In genomic region chr4:82435716-82436115, GRCm38 (mm10) we compare ENCODE assay signal across 8 mouse cellular contexts.
A peak's percentile ranks its signal among the peaks of the same experiment; 100 is the strongest.
DNase-seq lines count a peak whose midpoint lies in the region; ATAC-seq and TF ChIP-seq lines count a peak whose summit lies in the region.

No protein-coding gene starts in this region.

- ATAC-seq in granulocyte monocyte progenitor cell, adult 5-6 weeks (replicated peaks; ENCODE audit: poor library complexity, severe bottlenecking): no peak

- no peak; the same call in 1 of the 2 replicates for TF ChIP-seq CTCF in layer of hippocampus, adult 2 months (conservative IDR thresholded peaks at IDR 0.05)

- DNase-seq in layer of hippocampus, adult 2 months (ENCODE audit: low spot score in 2 of 2): no peak
- no peak for DNase-seq in layer of hippocampus, adult 9-11 months
- peak; percentile 22 for DNase-seq in embryo, embryonic 9.5 days (ENCODE audit: extremely low spot score)
- DNase-seq in kidney, adult 18-20 months: peak; percentile 41
- DNase-seq in lung, postnatal 10 days: peak; percentile 78
- no peak for DNase-seq in layer of hippocampus, postnatal 10 days (ENCODE audit: low spot score in 2 of 2)
- no peak for DNase-seq in cerebellum, postnatal 10 days

- H3K4me3 ChIP-seq in layer of hippocampus, adult 2 months: no peak overlapping the region

- H3K27ac ChIP-seq in layer of hippocampus, adult 2 months: peak overlapping the region; percentile 61; the same call in 1 of the 2 replicates

Comparison
In these comparisons a context has a peak if more than half of its experiments do, and no peak if none do; other contexts are left out.
1. DNase-seq: peak in embryo, embryonic 9.5 days (single experiment), kidney, adult 18-20 months (single experiment) and lung, postnatal 10 days (single experiment); none in layer of hippocampus, adult 2 months (0 of 2), layer of hippocampus, adult 9-11 months (single experiment), layer of hippocampus, postnatal 10 days (0 of 2) and cerebellum, postnatal 10 days (0 of 2).